Mouse (Mus musculus) NIH3T3 (cell line): Measurements from ENCODE around the gene Lzts2.
A peak's percentile ranks its signal among the peaks of the same experiment; 100 is the strongest.

ENCODE experiments used
- DNase-seq: peaks from one replicate; pipeline ENCODE4 v3.0.0-alpha.2; 2012; ENCODE audit warnings: low read depth

The Lzts2 gene

GRCm38 (mm10) chr19:45014335-45014971 is at the start of gene Lzts2:
Gene Lzts2, plus strand, starts transcription at chr19:45014414.
- DNase-seq: peak; percentile 58

GRCm38 (mm10) chr19:44965978-44966377 is 48.2 kb upstream of the Lzts2 start:
- DNase-seq: no peak

GRCm38 (mm10) chr19:44968329-44968728 is 45.9 kb upstream of the Lzts2 start:
- DNase-seq: no peak

GRCm38 (mm10) chr19:44976636-44977035 is 37.6 kb upstream of the Lzts2 start:
- no peak for DNase-seq

- DNase-seq: no peak
Observed at GRCm38 (mm10) chr19:44977148-44977547, 37.1 kb upstream of the Lzts2 start.

- no peak for DNase-seq
Observed at GRCm38 (mm10) chr19:44980787-44981186, 33.4 kb upstream of the Lzts2 start.

- DNase-seq: no peak
Observed at GRCm38 (mm10) chr19:44982477-44983115, 31.6 kb upstream of the Lzts2 start.

GRCm38 (mm10) chr19:44983366-44983765 is 30.8 kb upstream of the Lzts2 start:
- DNase-seq: peak; percentile 39

GRCm38 (mm10) chr19:44984420-44984819 is 29.8 kb upstream of the Lzts2 start:
- no peak for DNase-seq

GRCm38 (mm10) chr19:44985159-44985988 is 28.8 kb upstream of the Lzts2 start:
- no peak for DNase-seq

- no peak for DNase-seq
Observed at GRCm38 (mm10) chr19:44987004-44987403, 27.2 kb upstream of the Lzts2 start.

GRCm38 (mm10) chr19:44987851-44988250 is 26.4 kb upstream of the Lzts2 start:
- no peak for DNase-seq

GRCm38 (mm10) chr19:44988321-44988720 is 25.9 kb upstream of the Lzts2 start:
- no peak for DNase-seq

GRCm38 (mm10) chr19:44988831-44989566 is 25.2 kb upstream of the Lzts2 start, which contains the start of gene Sema4g:
Gene Sema4g, plus strand, starts transcription at chr19:44989101.
- DNase-seq: peak; percentile 69

- DNase-seq: no peak
Observed at GRCm38 (mm10) chr19:44989567-44990495, 24.4 kb upstream of the Lzts2 start.

GRCm38 (mm10) chr19:44991031-44991430 is 23.2 kb upstream of the Lzts2 start:
- DNase-seq: no peak

GRCm38 (mm10) chr19:44992246-44992645 is 22.0 kb upstream of the Lzts2 start:
- DNase-seq: no peak

- no peak for DNase-seq
Observed at GRCm38 (mm10) chr19:44992712-44993111, 21.5 kb upstream of the Lzts2 start.

GRCm38 (mm10) chr19:44997786-44998185 is 16.4 kb upstream of the Lzts2 start:
- peak; percentile 58 for DNase-seq

GRCm38 (mm10) chr19:44999647-45000046 is 14.6 kb upstream of the Lzts2 start:
- no peak for DNase-seq

- DNase-seq: peak; percentile 26
Observed at GRCm38 (mm10) chr19:45002301-45002700, 11.9 kb upstream of the Lzts2 start.
